Comparison of ENCODE assay signal across 26 mouse cellular contexts in genomic region chr7:118714873-118715272, GRCm38 (mm10). TPM values are rescaled to one million over a fixed set of nuclear protein-coding genes. Genes with fewer than 3 reads are reported as not detected.
DNase-seq lines count a peak whose midpoint lies in the region; ATAC-seq and TF ChIP-seq lines count a peak whose summit lies in the region.
"Had no signal": no experiment of that assay in that cellular context is flagged by ENCODE, and none has a peak within 500 bp of the region (broad histone marks: within the 10 kb centered on the region; RNA-seq: fewer than 3 reads in every experiment).

No protein-coding gene starts in this region.

- no peak for DNase-seq in layer of hippocampus, adult 2 months (ENCODE audit: low spot score in 2 of 2)
- no peak for DNase-seq in layer of hippocampus, postnatal 14 days (ENCODE audit: low spot score in 2 of 2)
- DNase-seq in liver, adult 2 months (ENCODE audit: extremely low read depth, low read depth, low spot score), result peak; percentile 91
- DNase-seq in liver, embryonic 11.5 days (ENCODE audit: low spot score), result no peak
- DNase-seq in lung, postnatal 25 days (ENCODE audit: low spot score), result peak; percentile 65
- no peak for DNase-seq in lung, postnatal 14 days
- DNase-seq in fat pad, adult 2 months (ENCODE audit: extremely low read depth, low read depth, low spot score), result peak; percentile 84
- DNase-seq in ovary, postnatal 14 days (ENCODE audit: low spot score), result no peak
- DNase-seq: adrenal gland, adult 8-10 months; adrenal gland, postnatal 14 days; adrenal gland, postnatal 36 days; B cell, adult 2 months; cerebellum, adult 11-12 months; cerebellum, adult 2 months; cerebellum, adult 9-10 months; cerebellum, postnatal 10 days; cerebellum, postnatal 25 days had no signal

- H3K9ac ChIP-seq in liver, adult 2 months (ENCODE audit: low read depth, low read length), result no peak overlapping the region
- no peak overlapping the region for H3K9ac ChIP-seq in liver, embryonic 11.5 days (ENCODE audit: low read depth, low read length)
- H3K9ac ChIP-seq: embryonic facial prominence, embryonic 13.5 days; embryonic facial prominence, embryonic 15.5 days; forebrain, embryonic 13.5 days; forebrain, embryonic 15.5 days had no signal

- peak overlapping the region; percentile 83 for H3K27ac ChIP-seq in layer of hippocampus, adult 2 months
- no peak overlapping the region for H3K27ac ChIP-seq in liver, adult 2 months (replicated peaks; ENCODE audit: insufficient read depth, low read depth, low read length)
- H3K27ac ChIP-seq in liver, embryonic 11.5 days (ENCODE audit: low read depth, low read length), result no peak overlapping the region
- H3K27ac ChIP-seq: embryonic facial prominence, embryonic 13.5 days; embryonic facial prominence, embryonic 15.5 days; forebrain, embryonic 13.5 days; forebrain, embryonic 15.5 days had no signal

- TF ChIP-seq POLR2A in liver, adult 2 months (IDR thresholded peaks at IDR 0.05; ENCODE audit: extremely low read depth, insufficient read depth, low read length), result no peak

- no peak overlapping the region for H3K4me2 ChIP-seq in liver, embryonic 11.5 days
- H3K4me2 ChIP-seq: embryonic facial prominence, embryonic 13.5 days; embryonic facial prominence, embryonic 15.5 days; forebrain, embryonic 13.5 days; forebrain, embryonic 15.5 days had no signal

- H3K27me3 ChIP-seq in liver, adult 2 months (ENCODE audit: control insufficient read depth, insufficient read depth, low read length), result no peaks in the 10 kb centered on the region
- H3K27me3 ChIP-seq in liver, embryonic 11.5 days (replicated peaks; ENCODE audit: control insufficient read depth, insufficient read depth, low read length), result no peaks in the 10 kb centered on the region
- H3K27me3 ChIP-seq: CH12.LX; embryonic facial prominence, embryonic 13.5 days; embryonic facial prominence, embryonic 15.5 days; forebrain, embryonic 13.5 days; forebrain, embryonic 15.5 days; Patski had no signal

- peaks cover 12% of the 10 kb centered on the region for H3K4me1 ChIP-seq in liver, adult 2 months (ENCODE audit: control insufficient read depth, insufficient read depth, low read length)
- 0 out of 2 replicates have a peak, but pooled peaks cover 5% of the 10 kb centered on the region for H3K4me1 ChIP-seq in liver, embryonic 11.5 days (replicated peaks; ENCODE audit: control insufficient read depth, insufficient read depth, low read length)

- H3K4me3 ChIP-seq in layer of hippocampus, adult 2 months, result no peak overlapping the region
- H3K4me3 ChIP-seq in liver, adult 2 months (ENCODE audit: insufficient read depth, low read depth, low read length), result no peak overlapping the region
- H3K4me3 ChIP-seq in liver, embryonic 11.5 days (ENCODE audit: low read depth, low read length), result no peak overlapping the region
- H3K4me3 ChIP-seq: embryonic facial prominence, embryonic 13.5 days; embryonic facial prominence, embryonic 15.5 days; forebrain, embryonic 13.5 days; forebrain, embryonic 15.5 days had no signal

- no peaks in the 10 kb centered on the region; the same call in 1 of the 2 replicates for H3K79me2 ChIP-seq in liver, adult 2 months (ENCODE audit: control insufficient read depth, insufficient read depth, low read length)

- no peak for TF ChIP-seq CTCF in layer of hippocampus, adult 2 months (conservative IDR thresholded peaks at IDR 0.05)
- no peak for TF ChIP-seq CTCF in liver, adult 2 months (IDR thresholded peaks at IDR 0.05; ENCODE audit: low read depth, low read length)

- H3K9me3 ChIP-seq in liver, embryonic 11.5 days (ENCODE audit: control insufficient read depth, low read length), result no peaks in the 10 kb centered on the region
- H3K9me3 ChIP-seq: embryonic facial prominence, embryonic 13.5 days; embryonic facial prominence, embryonic 15.5 days; forebrain, embryonic 13.5 days; forebrain, embryonic 15.5 days; G1E had no signal

- ATAC-seq in liver, embryonic 11.5 days (replicated peaks; ENCODE audit: low FRiP score), result no peak
- ATAC-seq: activated CD4-positive, CD25-positive, alpha-beta regulatory T cell, adult 4 months; CD4-positive, CD25-positive, alpha-beta regulatory T cell, adult 4 months; forebrain, embryonic 13.5 days; forebrain, embryonic 15.5 days; Patski had no signal

- H3K36me3 ChIP-seq in liver, adult 2 months (ENCODE audit: control insufficient read depth, insufficient read depth, low read length), result peaks cover 7% of the 10 kb centered on the region
- peaks cover 4% of the 10 kb centered on the region; the same call in 1 of the 2 replicates for H3K36me3 ChIP-seq in liver, embryonic 11.5 days (ENCODE audit: control insufficient read depth, insufficient read depth, low read length)

- 16% methylated on average over 1 of the region's 1 CpGs for WGBS in liver, adult 2 months
- 98% methylated on average over 1 of the region's 1 CpGs for WGBS in liver, embryonic 11.5 days

RNA-seq across cellular contexts. Expression of gene Ccp110, which starts 2.5 kb away (rescaled TPM):
- 10 to 100 TPM; 41.5 to 50.3 TPM for total RNA-seq in layer of hippocampus, adult 2 months (2021)
- 10 to 100 TPM; 36.2 TPM for total RNA-seq in layer of hippocampus, postnatal 14 days (2021)
- total RNA-seq in liver, adult 2 months (2014; rRNA removed), result 3.0 and 3.8 TPM in 2 replicates
- 0.85 and 1.3 TPM in 2 replicates for polyA plus RNA-seq in liver, adult 2 months (2012; rRNA removed)
- polyA plus RNA-seq in liver, embryonic 11.5 days (2014; fragmentation: Nextera tagmentation; extraction: Ambion mirVana), result 7.9 and 9.0 TPM in 2 replicates

RNA-seq across cellular contexts. Expression of gene Gde1, which starts 9.3 kb away (rescaled TPM):
- total RNA-seq in layer of hippocampus, adult 2 months (2021), result 100 to 1,000 TPM; 204 to 214 TPM
- total RNA-seq in layer of hippocampus, postnatal 14 days (2021), result 100 to 1,000 TPM; 247 to 250 TPM
- 64.2 and 67.2 TPM in 2 replicates for total RNA-seq in liver, adult 2 months (2014; rRNA removed)
- polyA plus RNA-seq in liver, adult 2 months (2012; rRNA removed), result 59.9 and 64.5 TPM in 2 replicates
- 64.2 and 71.0 TPM in 2 replicates for polyA plus RNA-seq in liver, embryonic 11.5 days (2014; fragmentation: Nextera tagmentation; extraction: Ambion mirVana)

RNA-seq across cellular contexts. Expression of gene Vps35l, which starts 25.2 kb away (rescaled TPM):
- total RNA-seq in layer of hippocampus, adult 2 months (2021), result 10 to 100 TPM; 58.5 to 65.1 TPM
- 10 to 100 TPM; 59.5 to 61.9 TPM for total RNA-seq in layer of hippocampus, postnatal 14 days (2021)
- 22.3 and 28.3 TPM in 2 replicates for total RNA-seq in liver, adult 2 months (2014; rRNA removed)
- polyA plus RNA-seq in liver, adult 2 months (2012; rRNA removed), result 15.0 and 16.3 TPM in 2 replicates
- 56.6 and 64.3 TPM in 2 replicates for polyA plus RNA-seq in liver, embryonic 11.5 days (2014; fragmentation: Nextera tagmentation; extraction: Ambion mirVana)

Comparison
In these comparisons a context has a peak if more than half of its experiments do, and no peak if none do; other contexts are left out.
1. DNase-seq: peak in liver, adult 2 months (single experiment), lung, postnatal 25 days (single experiment) and fat pad, adult 2 months (single experiment); none in layer of hippocampus, adult 2 months (0 of 2), layer of hippocampus, postnatal 14 days (0 of 2), liver, embryonic 11.5 days (single experiment), lung, postnatal 14 days (single experiment) and ovary, postnatal 14 days (single experiment).